Mouse (Mus musculus) liver, adult 2 months (tissue): ENCODE measurements at regions not wholly inside any gene's neighbourhood (a gene's known extent, or its start where the extent isn't known, plus 50 kb on each side); places are given as distances from the start of the nearest gene placed in this dataset.

ENCODE experiments used
- CTCF ChIP-seq: fragments of 200-500 bp; IDR thresholded peaks from 2 replicates; pipeline ENCODE4 v1.5.1; 2011; ENCODE audit warnings: low read depth, low read length, control low read depth
- POLR2A ChIP-seq: fragments of 200-500 bp; IDR thresholded peaks from 2 replicates; pipeline ENCODE4 v1.6.1; 2011; ENCODE audit warnings: low read length, control low read depth; ENCODE audit not compliant: insufficient read depth; ENCODE audit errors: extremely low read depth

GRCm38 (mm10) chr8:37159481-37159880, 166.1 kb downstream of the AI429214 start:
- peak; percentile 89 for TF ChIP-seq CTCF
- no peak for TF ChIP-seq POLR2A
